Mouse (Mus musculus) intestine, embryonic 14.5 days (tissue): ENCODE data around the gene BC107364. TPM values are rescaled to one million over a fixed set of nuclear protein-coding genes. Genes with fewer than 3 reads are reported as not detected.
"Not testable (repeated sequence)": the region's sequence is repeated elsewhere in the genome, so short reads cannot be mapped to it uniquely, and the experiment has no call there.

Experiments
- ATAC-seq: fragments of 200-750 bp; cut with Nextera tagmentation; replicated peaks from 2 replicates; pipeline ENCODE4 v1.8.0; 2017; ENCODE audit warnings: low read depth, moderate number of reproducible peaks, moderate TSS enrichment, moderate library complexity; ENCODE audit not compliant: low FRiP score, low TSS enrichment
- DNase-seq: peaks from one replicate; pipeline ENCODE4 v3.0.0-alpha.2; 2018; ENCODE audit warnings: low spot score
- H3K27ac ChIP-seq: fragments of 300-500 bp; sonication (generic); 2 replicates; pipeline ENCODE4 v1.5.1; 2014; ENCODE audit warnings: low read depth, mild to moderate bottlenecking, control low read depth
- H3K27me3 ChIP-seq: fragments of 300-500 bp; sonication (generic); replicated peaks from 2 replicates; pipeline ENCODE4 v1.6.1; 2014; ENCODE audit warnings: low read length, control low read depth; ENCODE audit not compliant: control insufficient read depth, insufficient read depth
- H3K36me3 ChIP-seq: fragments of 300-500 bp; sonication (generic); 2 replicates; pipeline ENCODE4 v1.6.1; 2014; ENCODE audit warnings: low read length, control low read depth; ENCODE audit not compliant: control insufficient read depth, insufficient read depth
- H3K4me1 ChIP-seq: fragments of 300-500 bp; sonication (generic); replicated peaks from 2 replicates; pipeline ENCODE4 v1.6.1; 2014; ENCODE audit warnings: low read length, control low read depth, mixed read lengths; ENCODE audit not compliant: control insufficient read depth, insufficient read depth
- H3K4me2 ChIP-seq: fragments of 300-500 bp; sonication (generic); 2 replicates; pipeline ENCODE4 v1.6.1; 2014; ENCODE audit warnings: low read length
- H3K4me3 ChIP-seq: fragments of 300-500 bp; sonication (generic); 2 replicates; pipeline ENCODE4 v1.5.1; 2014; ENCODE audit warnings: low read depth, low read length, control low read depth, mixed read lengths
- H3K9ac ChIP-seq: fragments of 300-500 bp; sonication (generic); 2 replicates; pipeline ENCODE4 v1.6.1; 2014; ENCODE audit warnings: mild to moderate bottlenecking, low read length
- H3K9me3 ChIP-seq: fragments of 300-500 bp; sonication (generic); 2 replicates; pipeline ENCODE4 v1.6.1; 2016; ENCODE audit warnings: low read length, control low read depth; ENCODE audit not compliant: control insufficient read depth
- WGBS: fragments of 180-500 bp; shearing (Covaris S2); extraction: QIAGEN DNeasy Blood & Tissue Kit; methylation state at CpG from one replicate; pipeline ENCODE4 v1.1.7; 2014; 5-methylcytosine and 5-hydroxymethylcytosine counted together
- polyA plus RNA-seq: library from polyadenylated mRNA; unstranded; fragments of >200 nt; fragmentation: Nextera tagmentation; extraction: Ambion mirVana; gene quantifications from 2 replicates; pipeline ENCODE4 v1.2.1, GENCODE M21; 2014

BC107364 gene
- polyA plus RNA-seq, 1 experiment from 2014 or later = not detected

DNA sequence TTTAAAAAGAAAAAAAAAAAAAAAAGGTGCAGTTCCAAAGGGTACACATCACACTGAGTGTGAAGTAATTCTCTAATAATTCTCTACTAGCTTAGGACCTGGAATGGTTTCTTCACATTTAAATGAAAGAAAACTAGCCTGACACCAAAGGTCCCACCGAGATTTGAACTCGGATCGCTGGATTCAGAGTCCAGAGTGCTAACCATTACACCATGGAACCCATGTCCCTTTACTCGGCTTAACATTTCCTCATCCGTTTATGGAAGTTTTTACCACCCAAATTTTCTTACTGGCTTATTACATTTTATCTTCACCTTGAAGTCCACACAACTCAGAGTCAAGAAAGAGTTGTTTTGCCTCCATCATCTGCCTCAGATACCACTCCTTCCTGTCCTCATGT, 53.2 kb downstream of the BC107364 start:
- no peak overlapping the region for H3K27ac ChIP-seq

DNA sequence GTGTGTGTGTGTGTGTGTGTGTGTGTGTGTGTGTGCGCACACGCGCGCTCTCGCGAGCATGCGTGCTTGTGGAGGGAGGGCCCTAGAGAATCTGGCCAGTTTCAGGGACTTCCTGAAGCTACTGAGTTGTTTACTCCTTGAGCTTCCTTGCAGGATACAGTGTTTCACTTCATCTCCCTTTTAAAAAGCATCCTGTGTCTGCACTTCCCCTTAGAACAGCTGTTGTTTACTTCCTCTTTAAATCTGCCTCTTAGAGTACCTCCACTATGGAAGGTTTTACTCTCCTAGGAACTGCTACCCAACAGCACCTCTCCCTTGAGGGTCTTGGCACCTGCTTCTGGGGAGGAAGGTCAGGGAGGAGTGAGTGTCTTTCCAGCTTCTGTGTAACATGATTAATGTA, 55.2 kb downstream of the BC107364 start:
- no peak overlapping the region for H3K4me3 ChIP-seq
- no peak overlapping the region for H3K4me2 ChIP-seq
- DNase-seq = no peak
- 0 out of 2 replicates have a peak, but pooled peaks cover 4% of the 10 kb centered on the region for H3K4me1 ChIP-seq
- no peaks in the 10 kb centered on the region for H3K9me3 ChIP-seq
- peaks cover 88% of the 10 kb centered on the region for H3K27me3 ChIP-seq
- H3K9ac ChIP-seq = no peak overlapping the region
- ATAC-seq = no peak
- WGBS = 94% methylated on average over 7 of the region's 7 CpGs
- no peaks in the 10 kb centered on the region for H3K36me3 ChIP-seq
- no peak overlapping the region for H3K27ac ChIP-seq

More for the DNA sequence above, 53.2 kb downstream of the BC107364 start:
- Histone ChIP-seq H3K4me2 (no peak overlapping the region), H3K4me3 (no peak overlapping the region), H3K36me3 (no peaks in the 10 kb centered on the region), H3K9me3 (no peaks in the 10 kb centered on the region), H3K9ac (no peak overlapping the region), H3K4me1 (0 out of 2 replicates have a peak, but pooled peaks cover 6% of the 10 kb centered on the region), H3K27me3 (peaks cover 98% of the 10 kb centered on the region)
- ATAC-seq (no peak), DNase-seq (no peak)
- WGBS = 3% methylated on average over 5 of the region's 5 CpGs

DNA sequence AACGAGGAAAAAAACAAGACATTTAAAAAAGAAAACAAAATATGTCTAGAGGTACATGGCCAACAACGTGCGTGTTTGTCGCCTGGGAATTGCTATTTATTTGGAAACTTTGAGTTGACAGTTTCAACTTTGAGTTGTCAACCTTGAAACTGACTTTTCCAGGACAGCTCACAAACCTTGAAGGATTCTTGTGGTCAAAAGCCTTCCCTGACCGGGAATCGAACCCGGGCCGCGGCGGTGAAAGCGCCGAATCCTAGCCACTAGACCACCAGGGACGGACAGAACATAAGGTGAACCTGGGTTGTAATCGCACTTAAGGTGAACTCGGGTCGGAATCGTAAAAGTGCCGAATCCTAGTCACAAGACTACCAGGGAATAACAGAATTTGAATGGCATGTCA, 64.9 kb downstream of the BC107364 start:
- H3K4me2 ChIP-seq = not testable (repeated sequence)

More for the DNA sequence above, 64.9 kb downstream of the BC107364 start:
- H3K36me3 ChIP-seq, H3K9ac ChIP-seq, DNase-seq, H3K4me3 ChIP-seq, H3K4me1 ChIP-seq, ATAC-seq, H3K27ac ChIP-seq, H3K9me3 ChIP-seq: not testable (repeated sequence)
- WGBS = no CpG with 5 or more reads among the region's 18 CpGs
- H3K27me3 ChIP-seq = peaks cover 31% of the 10 kb centered on the region

Other genes starting within 250 kb of the BC107364 start
- gene Bola1, start 232.6 kb downstream of the BC107364 start, polyA plus RNA-seq = 74.2 and 79.5 TPM in 2 replicates
- 0.74 and 1.3 TPM in 2 replicates for gene Hist2h2ab, start 232.4 kb downstream of the BC107364 start, polyA plus RNA-seq
- 7.9 and 9.7 TPM in 2 replicates for gene Hist2h2ac, start 231.4 kb downstream of the BC107364 start, polyA plus RNA-seq
- gene Hist2h2be, start 231.2 kb downstream of the BC107364 start, polyA plus RNA-seq = 7.3 and 7.6 TPM in 2 replicates
- 8.3 and 8.7 TPM in 2 replicates for gene Hist2h3c2, start 213.2 kb downstream of the BC107364 start, polyA plus RNA-seq
- gene Hist2h2aa2, start 212.0 kb downstream of the BC107364 start, polyA plus RNA-seq = 33.3 and 45.5 TPM in 2 replicates
- gene Hist2h2aa1, start 206.8 kb downstream of the BC107364 start, polyA plus RNA-seq = 16.3 and 23.3 TPM in 2 replicates
- gene Hist2h3c1, start 205.6 kb downstream of the BC107364 start, polyA plus RNA-seq = 0.56 and 2.0 TPM in 2 replicates
- 11.1 and 14.2 TPM in 2 replicates for gene Hist2h4, start 189.0 kb downstream of the BC107364 start, polyA plus RNA-seq
- 77.9 and 79.1 TPM in 2 replicates for gene Hist2h3b, start 183.7 kb downstream of the BC107364 start, polyA plus RNA-seq
- gene Hist2h2bb, start 182.6 kb downstream of the BC107364 start, polyA plus RNA-seq = 20.1 and 22.0 TPM in 2 replicates
- gene Fcgr1, start 158.3 kb downstream of the BC107364 start, polyA plus RNA-seq = 3.4 TPM in 2 replicates
- 0.11 and 0.28 TPM in 2 replicates for gene Hfe2, start 72.9 kb upstream of the BC107364 start, polyA plus RNA-seq
- gene Txnip, start 105.7 kb upstream of the BC107364 start, polyA plus RNA-seq = 149 and 154 TPM in 2 replicates
- 0.37 and 1.6 TPM in 2 replicates for gene Gm16253, start 124.7 kb upstream of the BC107364 start, polyA plus RNA-seq
- gene Polr3gl, start 141.9 kb upstream of the BC107364 start, polyA plus RNA-seq = 13.6 and 17.4 TPM in 2 replicates
- 2.3 and 2.8 TPM in 2 replicates for gene Ankrd34a, start 144.3 kb upstream of the BC107364 start, polyA plus RNA-seq
- 6.7 and 8.3 TPM in 2 replicates for gene Lix1l, start 148.8 kb upstream of the BC107364 start, polyA plus RNA-seq
- 137 and 149 TPM in 2 replicates for gene Rbm8a, start 177.6 kb upstream of the BC107364 start, polyA plus RNA-seq
- gene Pex11b, start 183.1 kb upstream of the BC107364 start, polyA plus RNA-seq = 44.1 and 54.3 TPM in 2 replicates
- 0.07 and 0.12 TPM in 2 replicates for gene Gm42957, start 183.2 kb upstream of the BC107364 start, polyA plus RNA-seq
- gene Itga10, start 193.3 kb upstream of the BC107364 start, polyA plus RNA-seq = 0.61 and 0.86 TPM in 2 replicates
- gene Ankrd35, start 217.8 kb upstream of the BC107364 start, polyA plus RNA-seq = 0.20 and 0.38 TPM in 2 replicates
- gene Pias3, start 244.1 kb upstream of the BC107364 start, polyA plus RNA-seq = 35.5 and 40.0 TPM in 2 replicates